Mouse (Mus musculus) c-Kit-negative CD71-positive TER-119-positive erythroid progenitor cells, embryonic 14.5 days (primary cell): Measurements from ENCODE around the gene Cd209d.
"Not testable (repeated sequence)": the region's sequence is repeated elsewhere in the genome, so short reads cannot be mapped to it uniquely, and the experiment has no call there.

Source experiments
- DNase-seq: peaks from one replicate; pipeline ENCODE4 v3.0.0-alpha.2; 2013; ENCODE audit warnings: low read depth, low spot score

The Cd209d gene

GRCm38 (mm10) chr8:3878455-3878854 is at the start of gene Cd209d:
TSS of gene Cd209d (minus strand) at chr8:3878555.
- DNase-seq, result no peak

- no peak for DNase-seq
Measured at GRCm38 (mm10) chr8:3926744-3927143, 48.4 kb upstream of the Cd209d start, which contains the start of gene Cd209b. TSS of gene Cd209b (minus strand) at chr8:3926844.

GRCm38 (mm10) chr8:3876121-3876520 is 2.2 kb downstream of the Cd209d start:
- no peak for DNase-seq

- DNase-seq, result not testable (repeated sequence)
Measured at GRCm38 (mm10) chr8:3862736-3863135, 15.6 kb downstream of the Cd209d start.

GRCm38 (mm10) chr8:3854209-3854608 is 24.1 kb downstream of the Cd209d start, which contains the start of gene Cd209e:
TSS of gene Cd209e (minus strand) at chr8:3854309.
- DNase-seq, result no peak
